Mouse (Mus musculus) lung, embryonic 15.5 days (tissue): ENCODE measurements around the gene Gm21985. TPM values are rescaled to one million over a fixed set of nuclear protein-coding genes. Genes with fewer than 3 reads are reported as not detected.

Experiments
- ATAC-seq: fragments of 200-750 bp; cut with Nextera tagmentation; 2 replicates; pipeline ENCODE4 v1.8.0; 2017; ENCODE audit warnings: moderate number of reproducible peaks, borderline replicate concordance; ENCODE audit not compliant: low FRiP score, low TSS enrichment; ENCODE audit errors: extremely low read depth
- H3K27ac ChIP-seq: fragments of 300-500 bp; sonication (generic); 2 replicates; pipeline ENCODE4 v1.5.1; 2015; ENCODE audit warnings: moderate library complexity, mild to moderate bottlenecking, inconsistent platforms
- H3K27me3 ChIP-seq: fragments of 300-500 bp; sonication (generic); 2 replicates; pipeline ENCODE4 v1.6.1; 2015; ENCODE audit warnings: inconsistent platforms
- H3K36me3 ChIP-seq: fragments of 300-500 bp; sonication (generic); 2 replicates; pipeline ENCODE4 v1.6.1; 2015; ENCODE audit warnings: inconsistent platforms
- H3K4me1 ChIP-seq: fragments of 300-500 bp; sonication (generic); 2 replicates; pipeline ENCODE4 v1.6.1; 2015; ENCODE audit warnings: inconsistent platforms
- H3K4me2 ChIP-seq: fragments of 300-500 bp; sonication (generic); 2 replicates; pipeline ENCODE4 v1.6.1; 2015; ENCODE audit warnings: inconsistent platforms, mild to moderate bottlenecking, moderate library complexity
- H3K4me3 ChIP-seq: fragments of 300-500 bp; sonication (generic); 2 replicates; pipeline ENCODE4 v1.5.1; 2015; ENCODE audit warnings: mild to moderate bottlenecking, inconsistent platforms
- H3K9ac ChIP-seq: fragments of 300-500 bp; sonication (generic); 2 replicates; pipeline ENCODE4 v1.6.1; 2015; ENCODE audit warnings: inconsistent platforms
- H3K9me3 ChIP-seq: fragments of 300-500 bp; sonication (generic); 2 replicates; pipeline ENCODE4 v1.6.1; 2016; ENCODE audit warnings: inconsistent platforms
- WGBS: fragments of 180-500 bp; shearing (Covaris S2); methylation state at CpG from one replicate; pipeline ENCODE4 v1.1.7; 2015; 5-methylcytosine and 5-hydroxymethylcytosine counted together
- polyA plus RNA-seq: library from polyadenylated mRNA; unstranded; fragments of >200 nt; fragmentation: Nextera tagmentation; extraction: Ambion mirVana; gene quantifications from 2 replicates; pipeline ENCODE4 v1.2.1, GENCODE M21; 2015

Gene Gm21985
- polyA plus RNA-seq, 1 experiment from 2014 or later = not detected

DNA sequence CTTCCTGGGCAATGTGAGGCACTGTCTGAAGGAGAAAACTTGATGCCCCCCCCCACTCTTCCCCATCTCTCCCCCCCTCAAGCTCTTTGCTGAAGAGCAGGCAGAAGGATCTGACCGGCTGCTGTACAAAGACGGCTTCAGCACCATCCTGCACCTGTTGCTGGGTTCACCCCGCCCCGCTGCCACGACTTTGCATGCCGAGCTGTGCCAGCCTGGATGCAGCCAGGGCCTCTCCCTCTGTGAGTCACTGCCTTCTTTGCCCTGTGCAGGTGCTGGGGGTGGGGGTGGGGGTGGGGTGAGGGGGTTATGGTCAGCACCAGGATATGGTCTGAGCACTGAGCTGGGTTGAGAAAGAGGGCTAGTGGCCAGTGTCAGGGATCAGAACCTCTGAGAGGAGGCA is 19.9 kb upstream of the Gm21985 start:
- H3K36me3 ChIP-seq = no peaks in the 10 kb centered on the region
- peaks cover 11% of the 10 kb centered on the region for H3K4me1 ChIP-seq
- 49% methylated on average over 6 of the region's 6 CpGs for WGBS
- H3K4me3 ChIP-seq = no peak overlapping the region
- no peak overlapping the region for H3K9ac ChIP-seq
- ATAC-seq = 0 out of 2 replicates have a peak, but pooled peaks have one; percentile 15
- H3K9me3 ChIP-seq = no peaks in the 10 kb centered on the region
- peak overlapping the region; percentile 51; the same call in 1 of the 2 replicates for H3K27ac ChIP-seq
- no peaks in the 10 kb centered on the region for H3K27me3 ChIP-seq
- no peak overlapping the region for H3K4me2 ChIP-seq

- H3K9me3 ChIP-seq = no peaks in the 10 kb centered on the region
- no peak overlapping the region for H3K27ac ChIP-seq
- no peak overlapping the region for H3K4me2 ChIP-seq
- no peak for ATAC-seq
- peaks cover 10% of the 10 kb centered on the region; the same call in 1 of the 2 replicates for H3K4me1 ChIP-seq
- H3K9ac ChIP-seq = no peak overlapping the region
- no peak overlapping the region for H3K4me3 ChIP-seq
- no peaks in the 10 kb centered on the region for H3K36me3 ChIP-seq
- H3K27me3 ChIP-seq = no peaks in the 10 kb centered on the region
- WGBS = 79% methylated on average over 10 of the region's 10 CpGs
These were observed 18.8 kb upstream of the Gm21985 start for GRCm38 (mm10) chr2:112247323-112247722.

GRCm38 (mm10) chr2:112249780-112250453 is 16.2 kb upstream of the Gm21985 start:
- no peak for ATAC-seq
- H3K27ac ChIP-seq = no peak overlapping the region
- H3K4me3 ChIP-seq = no peak overlapping the region

GRCm38 (mm10) chr2:112254675-112255515 is 11.2 kb upstream of the Gm21985 start:
- no peaks in the 10 kb centered on the region for H3K36me3 ChIP-seq
- WGBS = 47% methylated on average over 7 of the region's 7 CpGs
- H3K9me3 ChIP-seq = no peaks in the 10 kb centered on the region
- ATAC-seq = no peak
- no peak overlapping the region for H3K9ac ChIP-seq
- no peaks in the 10 kb centered on the region for H3K27me3 ChIP-seq
- H3K4me1 ChIP-seq = no peaks in the 10 kb centered on the region
- H3K4me2 ChIP-seq = no peak overlapping the region
- no peak overlapping the region for H3K4me3 ChIP-seq
- H3K27ac ChIP-seq = no peak overlapping the region

More at GRCm38 (mm10) chr2:112249780-112250453, 16.2 kb upstream of the Gm21985 start:
- Histone ChIP-seq H3K36me3 (no peaks in the 10 kb centered on the region), H3K27me3 (no peaks in the 10 kb centered on the region), H3K9me3 (no peaks in the 10 kb centered on the region), H3K4me2 (no peak overlapping the region), H3K4me1 (peaks cover 7% of the 10 kb centered on the region; the same call in 1 of the 2 replicates), H3K9ac (no peak overlapping the region)
- 89% methylated on average over 10 of the region's 10 CpGs for whole genome bisulfite sequencing

- WGBS = 69% methylated on average over 10 of the region's 10 CpGs
- ATAC-seq = no peak
- H3K4me3 ChIP-seq = no peak within 1 kb of the TSS
- H3K4me2 ChIP-seq = no peak within 1 kb of the TSS
- no peaks in the 10 kb centered on the region for H3K9me3 ChIP-seq
- no peak within 1 kb of the TSS for H3K27ac ChIP-seq
- H3K27me3 ChIP-seq = no peaks in the 10 kb centered on the region
- no peaks in the 10 kb centered on the region for H3K36me3 ChIP-seq
- peaks cover 7% of the 10 kb centered on the region for H3K4me1 ChIP-seq
- no peak within 1 kb of the TSS for H3K9ac ChIP-seq
These were observed 6.7 kb upstream of the Gm21985 start, which contains the start of gene Nutm1 for GRCm38 (mm10) chr2:112259241-112259962. Gene Nutm1, minus strand, starts transcription at chr2:112259291.

- Histone ChIP-seq H3K4me1 (peaks cover 22% of the 10 kb centered on the region), H3K27me3 (no peaks in the 10 kb centered on the region), H3K36me3 (no peaks in the 10 kb centered on the region), H3K4me2 (peak within 1 kb of the TSS; percentile 65), H3K9me3 (no peaks in the 10 kb centered on the region), H3K4me3 (peak within 1 kb of the TSS; percentile 62), H3K9ac (peak within 1 kb of the TSS; percentile 59), H3K27ac (peak within 1 kb of the TSS; percentile 62)
- under 1% methylated on average over 36 of the region's 36 CpGs for WGBS
- ATAC-seq = peak; percentile 62; the same call in 1 of the 2 replicates
These were observed 4.1 kb upstream of the Gm21985 start, which contains the start of gene Nop10 for GRCm38 (mm10) chr2:112261748-112262653. Gene Nop10, plus strand, starts transcription at chr2:112261926.

- H3K27ac ChIP-seq = no peak overlapping the region
- no peaks in the 10 kb centered on the region for H3K9me3 ChIP-seq
- H3K4me3 ChIP-seq = peak overlapping the region; percentile 62
- H3K9ac ChIP-seq = peak overlapping the region; percentile 59; the same call in 1 of the 2 replicates
- ATAC-seq = no peak
- no peaks in the 10 kb centered on the region for H3K27me3 ChIP-seq
- peak overlapping the region; percentile 65 for H3K4me2 ChIP-seq
- peaks cover 23% of the 10 kb centered on the region for H3K4me1 ChIP-seq
- 30% methylated on average over 4 of the region's 4 CpGs for WGBS
- no peaks in the 10 kb centered on the region for H3K36me3 ChIP-seq
These were observed 3.3 kb upstream of the Gm21985 start for GRCm38 (mm10) chr2:112262779-112263295.

DNA sequence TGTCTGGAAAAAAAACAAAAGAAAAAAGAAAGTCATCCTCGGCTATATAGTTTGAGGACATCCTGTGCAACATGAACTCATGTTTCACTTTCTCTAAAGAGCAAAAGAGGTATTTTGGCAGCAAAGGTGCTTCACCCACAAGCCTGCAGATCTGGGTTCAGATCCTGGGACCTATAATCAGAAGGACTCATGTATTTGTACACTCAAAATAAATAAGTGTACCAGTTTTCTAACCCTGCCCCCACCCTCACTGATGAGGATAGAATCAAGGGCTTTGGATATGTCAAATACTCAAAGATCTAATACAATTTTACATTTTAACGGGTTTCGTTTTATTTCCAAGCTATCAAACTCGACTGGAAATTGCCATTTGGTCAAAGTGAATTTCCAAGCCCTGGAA is 1.8 kb upstream of the Gm21985 start:
- H3K27ac ChIP-seq = no peak overlapping the region
- H3K27me3 ChIP-seq = no peaks in the 10 kb centered on the region
- peaks cover 23% of the 10 kb centered on the region for H3K4me1 ChIP-seq
- H3K36me3 ChIP-seq = no peaks in the 10 kb centered on the region
- H3K9me3 ChIP-seq = no peaks in the 10 kb centered on the region
- no peak overlapping the region for H3K4me3 ChIP-seq
- no peak for ATAC-seq
- H3K9ac ChIP-seq = no peak overlapping the region
- 70% methylated on average over 4 of the region's 4 CpGs for WGBS
- H3K4me2 ChIP-seq = no peak overlapping the region

GRCm38 (mm10) chr2:112265448-112266241 is 469 bp upstream of the Gm21985 start, which contains the start of gene Slc12a6:
Gene Slc12a6, plus strand, starts transcription at chr2:112265825.
- ATAC-seq = peak; percentile 97
- under 1% methylated on average over 83 of the region's 85 CpGs for WGBS
- peaks cover 23% of the 10 kb centered on the region for H3K4me1 ChIP-seq

DNA sequence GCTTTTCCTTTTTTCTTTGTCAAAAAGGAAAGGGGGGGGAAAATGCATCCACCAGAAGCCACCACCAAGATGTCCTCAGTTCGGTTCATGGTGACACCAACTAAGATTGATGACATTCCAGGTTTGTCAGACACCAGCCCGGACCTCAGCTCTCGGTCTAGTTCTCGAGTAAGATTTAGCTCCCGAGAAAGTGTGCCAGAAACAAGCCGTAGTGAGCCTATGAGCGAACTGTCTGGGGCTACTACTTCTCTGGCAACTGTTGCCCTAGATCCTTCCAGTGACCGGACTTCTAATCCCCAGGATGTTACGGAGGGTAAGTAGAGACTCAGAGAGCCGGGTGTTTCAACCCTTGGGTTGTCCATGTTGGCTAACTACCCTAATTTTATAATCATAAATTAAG is 666 bp downstream of the Gm21985 start:
- WGBS = 27% methylated on average over 10 of the region's 10 CpGs
- no peak for ATAC-seq
- H3K4me2 ChIP-seq = peak overlapping the region; percentile 91
- no peaks in the 10 kb centered on the region for H3K9me3 ChIP-seq
- H3K27me3 ChIP-seq = no peaks in the 10 kb centered on the region
- peak overlapping the region; percentile 66; the same call in 1 of the 2 replicates for H3K9ac ChIP-seq
- H3K27ac ChIP-seq = no peak overlapping the region
- peak overlapping the region; percentile 82 for H3K4me3 ChIP-seq
- no peaks in the 10 kb centered on the region for H3K36me3 ChIP-seq
- H3K4me1 ChIP-seq = peaks cover 23% of the 10 kb centered on the region

More at GRCm38 (mm10) chr2:112265448-112266241, 469 bp upstream of the Gm21985 start, which contains the start of gene Slc12a6:
- no peaks in the 10 kb centered on the region for H3K9me3 ChIP-seq
- H3K36me3 ChIP-seq = no peaks in the 10 kb centered on the region
- H3K9ac ChIP-seq = peak within 1 kb of the TSS; percentile 66
- peak within 1 kb of the TSS; percentile 91 for H3K4me2 ChIP-seq
- H3K27ac ChIP-seq = peak within 1 kb of the TSS; percentile 84
- peak within 1 kb of the TSS; percentile 82 for H3K4me3 ChIP-seq
- no peaks in the 10 kb centered on the region for H3K27me3 ChIP-seq
